Mouse (Mus musculus) adrenal gland (tissue): ENCODE measurements around the gene Thumpd3.

Experiments
- intact Hi-C: fragments of 180-260 bp; cut with DNase I; formaldehyde crosslinking; loops from one replicate; pipeline ENCODE4 v1.15.1; 2025

Thumpd3 gene

GRCm38 (mm10) chr6:113036463-113037175 lies 9.4 kb upstream of the Thumpd3 start:
- intact Hi-C loops: no loop called here

GRCm38 (mm10) chr6:113037946-113038734 lies 7.9 kb upstream of the Thumpd3 start:
- intact Hi-C loops: loop anchor here (2.0 kb wide), 1 partner anchor 67 kb away; no protein-coding TSS in a partner anchor

GRCm38 (mm10) chr6:113038735-113039058 lies 7.3 kb upstream of the Thumpd3 start:
- intact Hi-C loops: loop anchor here (2.0 kb wide), 1 partner anchor 66 kb away; no protein-coding TSS in a partner anchor

GRCm38 (mm10) chr6:113040319-113040718 lies 5.7 kb upstream of the Thumpd3 start:
- intact Hi-C loops: no loop called here

GRCm38 (mm10) chr6:113041215-113041990 lies 4.6 kb upstream of the Thumpd3 start:
- intact Hi-C loops: no loop called here

- intact Hi-C loops: loop anchor here (5.0 kb wide), 1 partner anchor 262 kb away; the partner anchor contains the start of gene Brpf1
These were observed 450 bp upstream of the Thumpd3 start for GRCm38 (mm10) chr6:113045575-113045974.

- intact Hi-C loops: loop anchor here (5.0 kb wide), 1 partner anchor 260 kb away; the partner anchor contains the start of gene Brpf1
These were observed 1.2 kb downstream of the Thumpd3 start for GRCm38 (mm10) chr6:113047016-113047746.

- intact Hi-C loops: loop anchor here (5.0 kb wide), 1 partner anchor 259 kb away; the partner anchor contains the start of gene Brpf1
These were observed 2.3 kb downstream of the Thumpd3 start for GRCm38 (mm10) chr6:113048371-113048770.

GRCm38 (mm10) chr6:113049159-113049558 lies 3.1 kb downstream of the Thumpd3 start:
- intact Hi-C loops: loop anchor here (5.0 kb wide), 1 partner anchor 258 kb away; the partner anchor contains the start of gene Brpf1

GRCm38 (mm10) chr6:113052972-113053371 lies 6.9 kb downstream of the Thumpd3 start:
- intact Hi-C loops: loop anchor here (5.0 kb wide), 1 partner anchor 54 kb away; no protein-coding TSS in a partner anchor

- intact Hi-C loops: loop anchor here (5.0 kb wide), 1 partner anchor 53 kb away; no protein-coding TSS in a partner anchor
These were observed 8.6 kb downstream of the Thumpd3 start for GRCm38 (mm10) chr6:113054552-113055107.

GRCm38 (mm10) chr6:113060892-113061563 lies 15.0 kb downstream of the Thumpd3 start:
- intact Hi-C loops: no loop called here

- intact Hi-C loops: no loop called here
These were observed 16.2 kb downstream of the Thumpd3 start for GRCm38 (mm10) chr6:113062253-113062652.

GRCm38 (mm10) chr6:113063363-113063762 lies 17.3 kb downstream of the Thumpd3 start:
- intact Hi-C loops: no loop called here

- intact Hi-C loops: loop anchor here (5.0 kb wide), 1 partner anchor 47 kb away; no protein-coding TSS in a partner anchor
These were observed 19.2 kb downstream of the Thumpd3 start for GRCm38 (mm10) chr6:113065186-113065585.

- intact Hi-C loops: loop anchor here (5.0 kb wide), 1 partner anchor 43 kb away; no protein-coding TSS in a partner anchor
These were observed 23.1 kb downstream of the Thumpd3 start for GRCm38 (mm10) chr6:113069154-113069553.

- intact Hi-C loops: no loop called here
These were observed 29.2 kb downstream of the Thumpd3 start for GRCm38 (mm10) chr6:113075261-113075660.

- intact Hi-C loops: no loop called here
These were observed 30.1 kb downstream of the Thumpd3 start for GRCm38 (mm10) chr6:113076012-113076685.
